Comparison of ENCODE assay signal across 13 mouse cellular contexts in the genomic region with DNA sequence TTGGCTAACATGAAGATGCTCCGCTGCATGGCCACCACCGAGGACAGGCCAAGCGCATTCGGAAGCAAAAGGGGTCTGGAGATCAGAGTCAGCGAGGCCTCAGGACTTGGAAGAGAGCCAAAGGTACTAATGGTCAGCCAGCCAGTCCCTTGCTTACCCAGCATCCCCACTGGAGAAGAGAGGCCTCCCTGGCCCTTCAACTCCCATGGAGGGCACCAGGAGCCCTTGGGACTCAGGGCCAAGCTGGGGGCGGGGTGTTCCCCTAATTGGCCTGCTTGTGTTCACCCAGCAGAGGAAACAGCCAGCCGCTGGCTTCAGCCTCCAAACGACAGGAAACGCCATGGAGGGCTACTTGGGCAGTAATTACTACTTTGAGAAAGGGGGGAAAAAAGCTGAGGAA. TPM values are rescaled to one million over a fixed set of nuclear protein-coding genes. Genes with fewer than 3 reads are reported as not detected.
A peak's percentile ranks its signal among the peaks of the same experiment; 100 is the strongest.
DNase-seq lines count a peak whose midpoint lies in the region; ATAC-seq and TF ChIP-seq lines count a peak whose summit lies in the region.
"Had no signal": no experiment of that assay in that cellular context is flagged by ENCODE, and none has a peak within 500 bp of the region (broad histone marks: within the 10 kb centered on the region; RNA-seq: fewer than 3 reads in every experiment).

No protein-coding gene starts in this region.

- no peak overlapping the region for H3K4me2 ChIP-seq in midbrain, postnatal 0 days (ENCODE audit: low read depth, low read length, poor library complexity, severe bottlenecking)
- H3K4me2 ChIP-seq: embryonic facial prominence, embryonic 15.5 days; limb, embryonic 15.5 days had no signal

- H3K27me3 ChIP-seq in midbrain, postnatal 0 days (ENCODE audit: insufficient read depth, low read length): no peaks in the 10 kb centered on the region
- H3K27me3 ChIP-seq: embryonic facial prominence, embryonic 15.5 days; limb, embryonic 15.5 days had no signal

- H3K36me3 ChIP-seq in midbrain, postnatal 0 days (ENCODE audit: insufficient read depth, low read length): no peaks in the 10 kb centered on the region
- H3K36me3 ChIP-seq: embryonic facial prominence, embryonic 15.5 days; limb, embryonic 15.5 days had no signal

- H3K9ac ChIP-seq in midbrain, postnatal 0 days (replicated peaks; ENCODE audit: low read length, poor library complexity, severe bottlenecking): no peak overlapping the region
- H3K9ac ChIP-seq: embryonic facial prominence, embryonic 15.5 days; limb, embryonic 15.5 days had no signal

- no peak overlapping the region for H3K4me3 ChIP-seq in midbrain, postnatal 0 days (ENCODE audit: low read depth, low read length)
- H3K4me3 ChIP-seq: embryonic facial prominence, embryonic 15.5 days; limb, embryonic 15.5 days had no signal

- TF ChIP-seq CTCF in midbrain, postnatal 0 days (IDR thresholded peaks at IDR 0.05): no peak

- no peak overlapping the region for H3K27ac ChIP-seq in midbrain, postnatal 0 days (ENCODE audit: low read depth, low read length)
- H3K27ac ChIP-seq: embryonic facial prominence, embryonic 15.5 days; limb, embryonic 15.5 days had no signal

- peak; percentile 64 for DNase-seq in adrenal gland, postnatal 14 days
- DNase-seq in adrenal gland, adult 2 months: no peak
- DNase-seq in layer of hippocampus, adult 8-10 months (ENCODE audit: low spot score in 2 of 2): peak; percentile 4 to 5
- no peak for DNase-seq in layer of hippocampus, adult 9-11 months
- DNase-seq in kidney, postnatal 36 days: peak; percentile 30 to 44
- DNase-seq in skeletal muscle tissue, adult 2 months (ENCODE audit: low read depth, low spot score): peak; percentile 9
- DNase-seq in midbrain, postnatal 0 days (ENCODE audit: low spot score): no peak
- no peak for DNase-seq in urinary bladder, postnatal 14 days (ENCODE audit: low spot score)
- DNase-seq: gastrocnemius, postnatal 25 days had no signal

- H3K4me1 ChIP-seq in midbrain, postnatal 0 days (ENCODE audit: insufficient read depth, low read length): no peaks in the 10 kb centered on the region
- H3K4me1 ChIP-seq: embryonic facial prominence, embryonic 15.5 days had no signal

- no peak for ATAC-seq in midbrain, postnatal 0 days (ENCODE audit: low FRiP score)
- ATAC-seq: intestine, postnatal 0 days had no signal

- WGBS in midbrain, postnatal 0 days: 69% methylated on average over 9 of the region's 9 CpGs

- H3K9me3 ChIP-seq in midbrain, postnatal 0 days (ENCODE audit: low read length): no peaks in the 10 kb centered on the region
- H3K9me3 ChIP-seq: embryonic facial prominence, embryonic 15.5 days; limb, embryonic 15.5 days had no signal

RNA-seq across cellular contexts. Expression of gene Gm826, which starts 5.1 kb away (rescaled TPM):
- total RNA-seq in adrenal gland, postnatal 14 days (2021): 3.5 and 5.0 TPM in 2 replicates
- 1 to 10 TPM; 1.9 to 2.4 TPM for total RNA-seq in adrenal gland, adult 2 months (2021)
- 0.26 and 0.33 TPM in 2 replicates for polyA plus RNA-seq in adrenal gland, adult 2 months (2012; rRNA removed)
- total RNA-seq in layer of hippocampus, adult 8-10 months (2022): under 1 TPM in 3 of 4 experiments, not detected in 1; 0.41 to 0.49 (median 0.43) TPM
- not detected in 2 replicates for total RNA-seq in midbrain, postnatal 0 days (2014; rRNA removed)
- 0.22 TPM in 1 of 2 replicates, not detected in the other for polyA plus RNA-seq in midbrain, postnatal 0 days (2015; fragmentation: Nextera tagmentation; extraction: Ambion mirVana)
- total RNA-seq: monocyte, adult 5-6 weeks had no signal

RNA-seq across cellular contexts. Expression of gene Mafb, which starts 38.0 kb away (rescaled TPM):
- 21.0 and 23.4 TPM in 2 replicates for total RNA-seq in adrenal gland, postnatal 14 days (2021)
- 10 to 100 TPM; 18.0 to 18.1 TPM for total RNA-seq in adrenal gland, adult 2 months (2021)
- 11.4 and 13.1 TPM in 2 replicates for polyA plus RNA-seq in adrenal gland, adult 2 months (2012; rRNA removed)
- total RNA-seq in layer of hippocampus, adult 8-10 months (2022): 10 to 100 TPM in 3 of 4 experiments, 1 to 10 TPM in 1; 9.9 to 35.1 (median 22.1) TPM
- total RNA-seq in midbrain, postnatal 0 days (2014; rRNA removed): 6.8 and 9.0 TPM in 2 replicates
- 5.7 and 5.8 TPM in 2 replicates for polyA plus RNA-seq in midbrain, postnatal 0 days (2015; fragmentation: Nextera tagmentation; extraction: Ambion mirVana)

Comparison
In these comparisons a context has a peak if more than half of its experiments do, and no peak if none do; other contexts are left out.
1. DNase-seq: peak in adrenal gland, postnatal 14 days (single experiment), layer of hippocampus, adult 8-10 months (2 of 2), kidney, postnatal 36 days (2 of 2) and skeletal muscle tissue, adult 2 months (single experiment); none in adrenal gland, adult 2 months (single experiment), layer of hippocampus, adult 9-11 months (single experiment), midbrain, postnatal 0 days (single experiment) and urinary bladder, postnatal 14 days (single experiment).